8 mouse cellular contexts compared by ENCODE assay signal in the genomic region with DNA sequence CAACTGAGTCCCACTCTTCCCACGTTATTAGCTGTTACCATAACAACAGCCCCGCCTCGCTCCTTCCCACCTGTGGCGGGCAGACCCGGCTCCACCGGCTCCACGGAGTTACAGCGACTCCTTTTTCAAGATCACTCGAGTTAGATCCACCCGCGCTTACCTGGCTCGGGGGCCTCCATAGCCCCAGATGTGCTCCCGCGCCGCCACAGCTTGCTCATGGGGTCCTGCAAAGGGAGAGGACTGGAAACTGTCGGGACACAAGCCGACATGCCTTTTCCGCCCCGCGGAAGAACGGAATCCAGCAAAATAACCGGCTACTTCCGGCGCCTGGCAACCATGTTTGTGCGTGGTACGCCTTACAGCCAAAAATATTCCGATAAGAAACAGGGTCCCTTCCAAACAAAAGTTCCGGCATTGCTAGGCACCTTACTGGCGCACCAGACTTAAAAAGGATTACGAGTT. TPM values are rescaled to one million over a fixed set of nuclear protein-coding genes. Genes with fewer than 3 reads are reported as not detected.
DNase-seq lines count a peak whose midpoint lies in the region; ATAC-seq and TF ChIP-seq lines count a peak whose summit lies in the region.

No protein-coding gene starts in this region.

- WGBS in hindbrain, embryonic 14.5 days: under 1% methylated on average over 30 of the region's 30 CpGs

- H3K27ac ChIP-seq in hindbrain, embryonic 14.5 days: 0 out of 2 replicates have a peak overlapping the region, but pooled peaks have one; percentile 38

- in situ Hi-C loops in Patski (cut with MboI; ENCODE audit: low pct_unique_long_range_greater_than_20kb): no loop called here

- peaks cover under 1% of the 10 kb centered on the region; the same call in 1 of the 2 replicates for H3K36me3 ChIP-seq in hindbrain, embryonic 14.5 days (replicated peaks; ENCODE audit: control insufficient read depth, insufficient read depth)

- H3K27me3 ChIP-seq in Patski: no peaks in the 10 kb centered on the region
- no peaks in the 10 kb centered on the region for H3K27me3 ChIP-seq in hindbrain, embryonic 14.5 days (ENCODE audit: control insufficient read depth, insufficient read depth, low read length)

- peaks cover 32% of the 10 kb centered on the region for H3K4me1 ChIP-seq in hindbrain, embryonic 14.5 days (replicated peaks; ENCODE audit: control insufficient read depth, insufficient read depth, low read length)

- peak overlapping the region; percentile 88 for H3K4me2 ChIP-seq in hindbrain, embryonic 14.5 days (replicated peaks)

- no peaks in the 10 kb centered on the region for H3K9me3 ChIP-seq in hindbrain, embryonic 14.5 days (ENCODE audit: control insufficient read depth, low read length)

- TF ChIP-seq CTCF in Patski (IDR thresholded peaks at IDR 0.05): no peak

- peak overlapping the region; percentile 53 for H3K4me3 ChIP-seq in hindbrain, embryonic 14.5 days (replicated peaks; ENCODE audit: low read length)

- CTCF ChIA-PET in Patski (lab: Charles Lee): interaction anchor here (3.0 kb wide), 1 partner anchor 128 kb away, joined by 10 read pairs; no protein-coding TSS in a partner anchor

- DNase-seq in Patski (ENCODE audit: low read depth, low spot score): peak; percentile 84
- DNase-seq in cerebellum, postnatal 14 days: peak; percentile 93 to 94
- peak; percentile 80 to 87 for DNase-seq in frontal cortex, postnatal 14 days (ENCODE audit: low spot score in 2 of 2)
- DNase-seq in hindbrain, embryonic 14.5 days (ENCODE audit: low spot score): peak; percentile 97
- DNase-seq in left cerebral cortex, adult 11 months (ENCODE audit: low spot score): peak; percentile 88
- DNase-seq in lung, postnatal 4 days: peak; percentile 95 to 96
- peak; percentile 94 for DNase-seq in retina, postnatal 7 days (ENCODE audit: low read depth, low spot score)
- DNase-seq in urinary bladder, adult 2 months (ENCODE audit: low spot score): peak; percentile 69

- POLR2A ChIA-PET in Patski (lab: Charles Lee): interaction anchor here (0.6 to 1.1 kb wide), 5 partner anchors 8 to 501 kb away, joined by 3 to 6 read pairs (median 3); no protein-coding TSS in a partner anchor

- no peak for ATAC-seq in Patski
- ATAC-seq in hindbrain, embryonic 14.5 days (ENCODE audit: low FRiP score): peak; percentile 15; the same call in 1 of the 2 replicates

- H3K9ac ChIP-seq in hindbrain, embryonic 14.5 days: peak overlapping the region; percentile 55

RNA-seq across cellular contexts. Expression of gene Ino80b, which starts 0.3 kb away (rescaled TPM):
- 46.4 TPM for polyA plus RNA-seq in Patski (2021)
- 15.4 and 15.8 TPM in 2 replicates for polyA plus RNA-seq in hindbrain, embryonic 14.5 days (2014; fragmentation: Nextera tagmentation; extraction: Ambion mirVana)
- polyA plus RNA-seq in urinary bladder, adult 2 months (2012; rRNA removed): 25.2 and 25.5 TPM in 2 replicates

RNA-seq across cellular contexts. Expression of gene Wbp1, which starts 3.5 kb away (rescaled TPM):
- 95.1 TPM for polyA plus RNA-seq in Patski (2021)
- 114 and 134 TPM in 2 replicates for polyA plus RNA-seq in hindbrain, embryonic 14.5 days (2014; fragmentation: Nextera tagmentation; extraction: Ambion mirVana)
- polyA plus RNA-seq in urinary bladder, adult 2 months (2012; rRNA removed): 85.6 and 89.2 TPM in 2 replicates

RNA-seq across cellular contexts. Expression of gene Mogs, which starts 9.6 kb away (rescaled TPM):
- polyA plus RNA-seq in Patski (2021): 34.6 TPM
- polyA plus RNA-seq in hindbrain, embryonic 14.5 days (2014; fragmentation: Nextera tagmentation; extraction: Ambion mirVana): 23.9 and 24.0 TPM in 2 replicates
- polyA plus RNA-seq in urinary bladder, adult 2 months (2012; rRNA removed): 29.7 and 40.3 TPM in 2 replicates

RNA-seq across cellular contexts. Expression of gene Rtkn, which starts 10.4 kb away (rescaled TPM):
- polyA plus RNA-seq in Patski (2021): 16.3 TPM
- 8.9 and 9.8 TPM in 2 replicates for polyA plus RNA-seq in hindbrain, embryonic 14.5 days (2014; fragmentation: Nextera tagmentation; extraction: Ambion mirVana)
- polyA plus RNA-seq in urinary bladder, adult 2 months (2012; rRNA removed): 20.7 and 22.1 TPM in 2 replicates

RNA-seq across cellular contexts. Expression of gene Mrpl53, which starts 16.0 kb away (rescaled TPM):
- 93.4 TPM for polyA plus RNA-seq in Patski (2021)
- polyA plus RNA-seq in hindbrain, embryonic 14.5 days (2014; fragmentation: Nextera tagmentation; extraction: Ambion mirVana): 110 and 129 TPM in 2 replicates
- polyA plus RNA-seq in urinary bladder, adult 2 months (2012; rRNA removed): 64.9 and 84.8 TPM in 2 replicates
